Mouse (Mus musculus): ENCODE measurements at regions not wholly inside any gene's neighbourhood (a gene's known extent, or its start where the extent isn't known, plus 50 kb on each side); places are given as distances from the start of the nearest gene placed in this dataset.

DNA sequence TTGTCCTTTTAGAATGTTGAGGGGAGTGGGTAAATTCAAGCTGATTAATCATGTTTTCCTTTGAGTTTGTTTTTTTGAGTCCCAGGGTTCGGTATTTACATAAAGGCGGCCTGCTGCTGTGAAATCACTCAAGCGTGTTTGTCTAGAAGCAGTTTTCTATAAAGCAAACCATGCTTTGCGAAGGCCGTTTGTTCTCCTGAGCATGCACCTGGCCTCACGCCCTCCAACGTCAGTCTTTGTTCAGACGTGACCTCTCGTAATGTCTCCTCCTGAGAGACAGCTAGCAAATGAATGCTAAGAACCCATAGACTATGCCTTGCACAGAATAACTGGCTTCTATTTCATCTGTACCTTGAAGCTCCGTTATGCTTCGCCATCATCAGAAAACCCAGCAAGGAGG, 92.8 kb upstream of the Kcnk2 start:
- Histone ChIP-seq H3K27me3 (ENCODE audit: control insufficient read depth, insufficient read depth, low read length) (no peaks in the 10 kb centered on the region; the same call in 1 of the 2 replicates), H3K27ac (no peak overlapping the region), H3K4me3 (no peak overlapping the region), H3K9ac (ENCODE audit: low read depth, low read length) (no peak overlapping the region), H3K36me3 (ENCODE audit: control insufficient read depth, insufficient read depth, low read length) (no peaks in the 10 kb centered on the region), H3K4me1 (ENCODE audit: control insufficient read depth, insufficient read depth, low read length) (peaks cover 4% of the 10 kb centered on the region), H3K79me2 (replicated peaks; ENCODE audit: control insufficient read depth, insufficient read depth, low read length) (no peaks in the 10 kb centered on the region)
- DNase-seq, result no peak
- 90% methylated on average over 11 of the region's 11 CpGs for WGBS
- intact Hi-C loops (cut with DNase I), result loop anchor here (10.0 kb wide), 1 partner anchor 150 kb away; no protein-coding TSS in a partner anchor
- no peak for TF ChIP-seq POLR2A (IDR thresholded peaks at IDR 0.05; ENCODE audit: insufficient read depth, low read depth, low read length)
- TF ChIP-seq CTCF (IDR thresholded peaks at IDR 0.05), result no peak
- TF ChIP-seq EP300 (IDR thresholded peaks at IDR 0.05; ENCODE audit: insufficient read depth, low read depth, low read length), result no peak

DNA sequence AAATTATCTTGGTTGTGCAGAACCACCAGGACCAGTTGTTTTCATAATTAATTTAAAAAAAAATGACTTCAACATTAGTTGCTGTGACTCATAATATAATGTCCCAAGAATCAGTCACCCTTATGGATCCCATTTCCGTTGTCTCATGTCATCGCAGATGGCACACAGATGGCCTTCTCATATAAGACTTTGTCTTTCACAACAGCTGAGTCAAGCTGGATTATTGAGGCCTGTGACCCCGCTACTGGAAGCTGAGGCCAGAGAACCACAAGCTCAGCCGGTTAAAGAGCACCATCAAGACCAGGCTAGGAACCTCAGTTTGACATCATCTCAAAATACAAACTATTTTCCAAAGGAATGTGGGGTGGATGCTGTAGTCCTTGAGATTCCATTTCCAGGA, 83.3 kb upstream of the Kcnk2 start:
- H3K4me1 ChIP-seq (ENCODE audit: control insufficient read depth, insufficient read depth, low read length), result no peaks in the 10 kb centered on the region
- no peak overlapping the region for H3K27ac ChIP-seq
- no peak for DNase-seq
- intact Hi-C loops (cut with DNase I), result no loop called here
- H3K4me3 ChIP-seq, result no peak overlapping the region
- no peaks in the 10 kb centered on the region for H3K27me3 ChIP-seq (ENCODE audit: control insufficient read depth, insufficient read depth, low read length)
- TF ChIP-seq CTCF (IDR thresholded peaks at IDR 0.05), result no peak
- no peak for TF ChIP-seq POLR2A (IDR thresholded peaks at IDR 0.05; ENCODE audit: insufficient read depth, low read depth, low read length)
- TF ChIP-seq EP300 (IDR thresholded peaks at IDR 0.05; ENCODE audit: insufficient read depth, low read depth, low read length), result no peak
- 82% methylated on average over 4 of the region's 4 CpGs for WGBS
- no peak overlapping the region for H3K9ac ChIP-seq (ENCODE audit: low read depth, low read length)
- no peaks in the 10 kb centered on the region for H3K79me2 ChIP-seq (replicated peaks; ENCODE audit: control insufficient read depth, insufficient read depth, low read length)
- no peaks in the 10 kb centered on the region for H3K36me3 ChIP-seq (ENCODE audit: control insufficient read depth, insufficient read depth, low read length)

DNA sequence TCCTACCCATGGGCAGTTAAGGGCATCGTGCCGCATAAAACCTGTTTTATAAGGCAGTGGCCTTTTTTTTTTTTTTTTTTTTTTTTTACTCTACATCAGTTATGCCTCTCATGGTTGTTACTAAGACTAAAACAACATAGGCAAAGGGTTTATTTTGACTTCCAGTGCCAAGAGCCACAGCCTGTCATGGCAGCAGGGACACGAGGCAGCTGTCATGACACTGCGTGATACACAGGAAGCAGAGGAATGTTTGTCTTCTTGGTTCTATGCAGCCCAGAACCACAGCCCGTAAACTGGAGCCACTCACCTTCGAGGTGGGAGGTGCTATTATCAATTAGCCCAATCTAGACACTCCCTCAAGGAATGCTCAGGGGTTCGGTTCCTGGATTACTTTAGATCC, 81.3 kb upstream of the Kcnk2 start:
- Histone ChIP-seq H3K9ac (ENCODE audit: low read depth, low read length) (no peak overlapping the region), H3K27ac (no peak overlapping the region), H3K36me3 (ENCODE audit: control insufficient read depth, insufficient read depth, low read length) (no peaks in the 10 kb centered on the region), H3K4me1 (ENCODE audit: control insufficient read depth, insufficient read depth, low read length) (no peaks in the 10 kb centered on the region), H3K79me2 (replicated peaks; ENCODE audit: control insufficient read depth, insufficient read depth, low read length) (no peaks in the 10 kb centered on the region), H3K27me3 (ENCODE audit: control insufficient read depth, insufficient read depth, low read length) (no peaks in the 10 kb centered on the region), H3K4me3 (no peak overlapping the region)
- WGBS, result 75% methylated on average over 7 of the region's 7 CpGs
- TF ChIP-seq CTCF (IDR thresholded peaks at IDR 0.05) (no peak), POLR2A (IDR thresholded peaks at IDR 0.05; ENCODE audit: insufficient read depth, low read depth, low read length) (no peak), EP300 (IDR thresholded peaks at IDR 0.05; ENCODE audit: insufficient read depth, low read depth, low read length) (no peak)
- intact Hi-C loops (cut with DNase I), result no loop called here
- DNase-seq, result no peak

DNA sequence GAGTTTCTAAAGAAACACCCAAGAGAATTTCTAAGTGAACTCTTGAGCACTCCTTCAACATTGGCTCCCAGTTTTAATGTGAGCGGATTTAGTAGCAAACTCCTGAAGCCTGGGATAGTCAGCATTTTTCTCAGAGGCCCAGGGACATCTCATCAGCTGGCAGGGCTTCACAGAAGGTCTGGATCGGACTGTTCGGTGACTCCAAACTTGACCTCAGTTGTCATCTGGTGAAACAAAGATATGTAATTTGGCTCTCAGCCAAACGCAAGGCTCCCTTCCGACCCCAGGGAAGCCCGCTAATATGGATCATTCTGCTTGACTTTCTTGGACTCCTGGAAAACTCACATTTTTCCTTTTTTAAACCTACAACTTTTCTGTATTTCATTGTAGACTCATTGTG, 76.0 kb upstream of the Kcnk2 start:
- no peak overlapping the region for H3K4me3 ChIP-seq
- peaks cover 2% of the 10 kb centered on the region; the same call in 1 of the 2 replicates for H3K36me3 ChIP-seq (ENCODE audit: control insufficient read depth, insufficient read depth, low read length)
- no peak for TF ChIP-seq CTCF (IDR thresholded peaks at IDR 0.05)
- no peak for TF ChIP-seq EP300 (IDR thresholded peaks at IDR 0.05; ENCODE audit: insufficient read depth, low read depth, low read length)
- no peak for TF ChIP-seq POLR2A (IDR thresholded peaks at IDR 0.05; ENCODE audit: insufficient read depth, low read depth, low read length)
- 37% methylated on average over 6 of the region's 6 CpGs for WGBS
- intact Hi-C loops (cut with DNase I), result no loop called here
- no peak overlapping the region for H3K27ac ChIP-seq
- H3K27me3 ChIP-seq (ENCODE audit: control insufficient read depth, insufficient read depth, low read length), result no peaks in the 10 kb centered on the region
- no peak overlapping the region for H3K9ac ChIP-seq (ENCODE audit: low read depth, low read length)
- no peaks in the 10 kb centered on the region for H3K79me2 ChIP-seq (replicated peaks; ENCODE audit: control insufficient read depth, insufficient read depth, low read length)
- no peak for DNase-seq
- H3K4me1 ChIP-seq (ENCODE audit: control insufficient read depth, insufficient read depth, low read length), result peaks cover 3% of the 10 kb centered on the region

DNA sequence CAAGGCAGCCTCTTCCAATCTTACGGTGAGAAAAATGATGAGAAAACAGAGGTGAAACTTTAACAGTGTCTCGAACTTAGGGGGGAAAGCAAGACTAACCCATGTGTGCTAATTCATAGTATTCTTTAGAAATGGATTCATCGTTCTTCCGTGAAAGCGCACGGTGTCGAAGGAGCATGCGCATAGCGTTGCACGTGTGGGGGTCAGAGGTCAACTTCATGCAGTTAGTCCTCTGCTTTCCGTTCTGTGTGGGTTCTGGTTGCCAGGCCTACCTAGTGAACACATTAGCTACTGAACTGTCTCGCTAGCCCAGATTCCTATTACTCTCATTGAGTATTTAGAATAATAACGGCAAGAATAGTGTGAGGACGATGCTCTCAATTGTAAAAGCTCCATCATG, 74.7 kb upstream of the Kcnk2 start:
- no peak overlapping the region for H3K27ac ChIP-seq
- no peak overlapping the region for H3K4me3 ChIP-seq
- no peak overlapping the region for H3K9ac ChIP-seq (ENCODE audit: low read depth, low read length)
- no peak for TF ChIP-seq POLR2A (IDR thresholded peaks at IDR 0.05; ENCODE audit: insufficient read depth, low read depth, low read length)
- TF ChIP-seq EP300 (IDR thresholded peaks at IDR 0.05; ENCODE audit: insufficient read depth, low read depth, low read length), result no peak
- no peak for TF ChIP-seq CTCF (IDR thresholded peaks at IDR 0.05)
- no peaks in the 10 kb centered on the region for H3K27me3 ChIP-seq (ENCODE audit: control insufficient read depth, insufficient read depth, low read length)
- no peaks in the 10 kb centered on the region for H3K79me2 ChIP-seq (replicated peaks; ENCODE audit: control insufficient read depth, insufficient read depth, low read length)
- intact Hi-C loops (cut with DNase I), result no loop called here
- H3K4me1 ChIP-seq (ENCODE audit: control insufficient read depth, insufficient read depth, low read length), result peaks cover 6% of the 10 kb centered on the region
- peaks cover 2% of the 10 kb centered on the region; the same call in 1 of the 2 replicates for H3K36me3 ChIP-seq (ENCODE audit: control insufficient read depth, insufficient read depth, low read length)
- no peak for DNase-seq
- 92% methylated on average over 14 of the region's 14 CpGs for WGBS

DNA sequence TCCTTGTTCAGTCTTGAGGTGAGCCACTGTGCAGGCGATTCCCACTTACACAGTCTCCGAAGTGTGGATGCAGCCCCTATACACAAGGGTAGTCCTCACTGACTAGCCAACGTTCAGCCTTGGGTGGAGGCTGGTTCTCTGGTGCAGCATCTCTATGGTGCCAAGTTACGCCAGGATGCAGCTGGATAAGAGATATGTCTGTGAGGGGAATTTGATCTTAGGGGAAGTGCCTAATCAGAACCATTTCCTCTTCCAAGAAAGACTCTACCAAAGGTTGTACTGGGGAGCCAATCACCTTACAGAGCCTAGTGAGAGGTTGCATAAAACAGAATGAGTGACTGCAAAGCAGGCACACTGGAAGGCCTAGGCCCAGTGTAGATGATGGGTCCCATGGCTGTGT, 71.0 kb upstream of the Kcnk2 start:
- Histone ChIP-seq H3K27ac (no peak overlapping the region), H3K36me3 (ENCODE audit: control insufficient read depth, insufficient read depth, low read length) (peaks cover 2% of the 10 kb centered on the region; the same call in 1 of the 2 replicates), H3K4me1 (ENCODE audit: control insufficient read depth, insufficient read depth, low read length) (peaks cover 6% of the 10 kb centered on the region), H3K27me3 (ENCODE audit: control insufficient read depth, insufficient read depth, low read length) (no peaks in the 10 kb centered on the region), H3K9ac (ENCODE audit: low read depth, low read length) (no peak overlapping the region), H3K79me2 (replicated peaks; ENCODE audit: control insufficient read depth, insufficient read depth, low read length) (no peaks in the 10 kb centered on the region), H3K4me3 (no peak overlapping the region)
- intact Hi-C loops (cut with DNase I), result no loop called here
- TF ChIP-seq EP300 (IDR thresholded peaks at IDR 0.05; ENCODE audit: insufficient read depth, low read depth, low read length), result 0 out of 2 replicates have a peak, but pooled peaks have one; percentile 7
- no peak for TF ChIP-seq CTCF (IDR thresholded peaks at IDR 0.05)
- 60% methylated on average over 4 of the region's 4 CpGs for WGBS
- DNase-seq, result no peak
